Mouse (Mus musculus) E14TG2a.4 (cell line): ENCODE data around the gene Map3k4.

ENCODE experiments used
- CTCF ChIP-seq: conservative IDR thresholded peaks from 2 replicates; pipeline ENCODE4 v1.5.1; 2014; ENCODE audit warnings: low read length
- NANOG ChIP-seq: IDR thresholded peaks from 2 replicates; pipeline ENCODE4 v1.6.1; 2014; ENCODE audit warnings: borderline replicate concordance, low read length, mixed read lengths
- POU5F1 ChIP-seq: IDR thresholded peaks from 2 replicates; pipeline ENCODE4 v1.6.1; 2014; ENCODE audit warnings: low read length, borderline replicate concordance

DNA sequence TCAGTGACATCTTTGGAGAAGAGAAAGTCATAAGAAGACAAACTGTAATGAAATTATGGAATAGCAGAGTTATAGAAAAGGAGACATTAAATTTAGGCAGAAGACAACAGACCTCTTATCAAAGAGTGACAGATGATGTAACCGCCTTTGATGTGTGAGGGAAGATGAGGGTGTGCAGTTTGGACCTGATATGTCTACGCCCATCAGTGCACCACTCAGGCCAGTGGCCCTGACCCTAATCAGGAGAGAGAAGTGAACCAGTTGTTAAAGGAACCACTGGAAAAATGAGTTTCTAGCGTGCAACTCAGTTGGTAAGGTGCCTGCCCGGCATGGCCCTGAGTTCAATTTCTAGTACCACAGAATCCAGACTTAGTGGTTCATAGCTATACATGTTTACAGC lies 132.7 kb downstream of the Map3k4 start:
- TF ChIP-seq CTCF (no peak), NANOG (no peak), POU5F1 (no peak)
